Mouse (Mus musculus): ENCODE measurements around the gene Cdh23. TPM values are rescaled to one million over a fixed set of nuclear protein-coding genes. Genes with fewer than 3 reads are reported as not detected.

The Cdh23 gene
- total and polyA plus RNA-seq, 3 experiments, result 4.7 to 7.7 (median 7.0) TPM

DNA sequence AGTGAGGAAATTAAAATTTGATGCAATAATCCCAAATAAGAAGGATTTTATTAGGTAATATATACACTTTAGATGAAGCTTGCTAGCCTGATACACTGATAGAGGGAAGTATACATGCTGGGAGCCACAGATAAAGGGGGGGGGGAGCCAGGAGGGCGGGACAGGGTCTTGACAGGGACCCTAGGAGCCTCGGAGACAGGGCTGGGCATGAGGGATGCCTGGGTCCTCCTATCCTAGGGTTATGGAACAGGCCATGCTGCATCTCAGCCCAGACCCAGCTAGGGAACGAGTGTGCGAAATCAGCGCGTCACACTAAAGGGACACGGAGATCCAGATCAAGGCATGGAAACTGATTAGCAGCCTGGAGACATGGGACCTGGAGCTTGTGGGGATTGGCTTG lies 168.3 kb downstream of the Cdh23 start:
- no peak overlapping the region for H3K4me3 ChIP-seq
- H3K79me2 ChIP-seq (replicated peaks; ENCODE audit: control insufficient read depth, insufficient read depth, low read length), result no peaks in the 10 kb centered on the region
- H3K27ac ChIP-seq, result no peak overlapping the region
- no peak overlapping the region for H3K9ac ChIP-seq (ENCODE audit: low read depth, low read length)
- no peak for DNase-seq
- no peak for TF ChIP-seq EP300 (IDR thresholded peaks at IDR 0.05; ENCODE audit: insufficient read depth, low read depth, low read length)
- TF ChIP-seq POLR2A (IDR thresholded peaks at IDR 0.05; ENCODE audit: insufficient read depth, low read depth, low read length), result no peak
- no peak for TF ChIP-seq CTCF (IDR thresholded peaks at IDR 0.05)
- no peaks in the 10 kb centered on the region for H3K4me1 ChIP-seq (ENCODE audit: control insufficient read depth, insufficient read depth, low read length)
- no peaks in the 10 kb centered on the region for H3K36me3 ChIP-seq (ENCODE audit: control insufficient read depth, insufficient read depth, low read length)
- intact Hi-C loops (cut with DNase I), result no loop called here
- WGBS, result 71% methylated on average over 7 of the region's 7 CpGs
- H3K27me3 ChIP-seq (ENCODE audit: control insufficient read depth, insufficient read depth, low read length), result no peaks in the 10 kb centered on the region

DNA sequence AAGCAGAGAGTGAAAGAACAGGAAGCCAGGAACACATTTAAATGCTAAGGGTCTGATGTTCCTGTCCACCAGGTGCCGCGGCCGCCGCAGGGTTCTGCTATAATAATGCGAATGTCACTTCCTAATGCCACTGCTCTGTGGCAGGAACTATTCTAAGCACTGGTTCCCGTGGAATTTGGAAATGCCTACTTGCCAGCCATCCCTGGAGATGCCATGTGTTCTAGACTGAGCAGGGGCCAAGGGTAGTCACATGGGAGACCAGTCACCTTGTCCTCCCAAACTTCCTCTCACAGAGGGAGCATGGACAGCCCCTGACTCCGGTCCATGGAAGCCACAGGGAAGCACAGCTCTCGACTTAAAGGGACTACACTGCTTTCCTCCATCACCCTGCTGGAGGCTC lies 171.2 kb downstream of the Cdh23 start:
- Histone ChIP-seq H3K4me1 (ENCODE audit: control insufficient read depth, insufficient read depth, low read length) (no peaks in the 10 kb centered on the region), H3K27me3 (ENCODE audit: control insufficient read depth, insufficient read depth, low read length) (no peaks in the 10 kb centered on the region), H3K4me3 (no peak overlapping the region), H3K79me2 (replicated peaks; ENCODE audit: control insufficient read depth, insufficient read depth, low read length) (no peaks in the 10 kb centered on the region), H3K9ac (ENCODE audit: low read depth, low read length) (no peak overlapping the region), H3K27ac (no peak overlapping the region), H3K36me3 (ENCODE audit: control insufficient read depth, insufficient read depth, low read length) (no peaks in the 10 kb centered on the region)
- TF ChIP-seq EP300 (IDR thresholded peaks at IDR 0.05; ENCODE audit: insufficient read depth, low read depth, low read length) (no peak), CTCF (IDR thresholded peaks at IDR 0.05) (no peak), POLR2A (IDR thresholded peaks at IDR 0.05; ENCODE audit: insufficient read depth, low read depth, low read length) (no peak)
- 54% methylated on average over 8 of the region's 8 CpGs for WGBS
- intact Hi-C loops (cut with DNase I), result no loop called here
- DNase-seq, result no peak

DNA sequence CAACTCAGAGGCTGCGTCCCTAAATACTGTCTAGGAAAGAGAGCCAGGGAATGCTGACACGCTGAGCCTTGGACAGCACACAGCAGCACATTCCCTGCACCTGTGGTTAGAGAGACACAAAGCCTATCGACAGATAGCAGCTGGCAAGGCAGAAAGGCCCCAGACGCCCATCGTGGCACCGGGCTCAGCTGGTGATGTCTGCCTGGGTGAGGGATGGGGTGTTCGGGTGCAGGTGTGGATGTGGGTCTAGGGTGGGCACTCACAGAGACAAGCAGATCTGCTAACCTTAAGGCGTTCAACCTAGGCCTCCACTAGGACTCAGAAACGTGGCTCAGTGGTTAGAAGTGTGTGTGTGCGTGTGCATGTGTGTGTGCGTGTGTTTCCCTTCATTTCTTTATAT lies 180.0 kb downstream of the Cdh23 start:
- Histone ChIP-seq H3K4me3 (no peak overlapping the region), H3K36me3 (ENCODE audit: control insufficient read depth, insufficient read depth, low read length) (no peaks in the 10 kb centered on the region), H3K79me2 (replicated peaks; ENCODE audit: control insufficient read depth, insufficient read depth, low read length) (no peaks in the 10 kb centered on the region), H3K4me1 (ENCODE audit: control insufficient read depth, insufficient read depth, low read length) (no peaks in the 10 kb centered on the region), H3K27me3 (ENCODE audit: control insufficient read depth, insufficient read depth, low read length) (no peaks in the 10 kb centered on the region), H3K27ac (no peak overlapping the region), H3K9ac (ENCODE audit: low read depth, low read length) (no peak overlapping the region)
- no peak for DNase-seq
- no peak for TF ChIP-seq CTCF (IDR thresholded peaks at IDR 0.05)
- TF ChIP-seq EP300 (IDR thresholded peaks at IDR 0.05; ENCODE audit: insufficient read depth, low read depth, low read length), result no peak
- TF ChIP-seq POLR2A (IDR thresholded peaks at IDR 0.05; ENCODE audit: insufficient read depth, low read depth, low read length), result no peak
- intact Hi-C loops (cut with DNase I), result no loop called here
- WGBS, result 79% methylated on average over 11 of the region's 11 CpGs

DNA sequence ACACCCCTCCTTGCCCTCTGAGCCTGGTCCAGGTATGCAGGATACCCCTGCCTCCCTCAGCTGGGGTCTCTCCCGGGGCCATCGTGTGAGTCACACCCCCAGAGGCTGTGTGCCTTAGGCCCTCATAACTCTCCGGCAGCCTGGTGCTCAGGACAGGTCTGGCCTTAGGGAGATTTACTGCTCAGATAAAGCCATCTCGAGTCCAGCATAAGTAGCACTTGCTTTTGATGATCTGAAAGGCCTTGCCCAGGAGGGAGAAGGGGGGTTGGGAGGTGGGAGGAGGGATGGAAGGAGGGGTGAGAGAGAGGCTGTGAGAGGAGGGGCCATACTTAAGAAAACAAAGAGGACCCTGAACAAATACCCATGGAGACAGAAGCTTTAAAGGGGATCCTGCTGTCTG lies 197.8 kb downstream of the Cdh23 start:
- Histone ChIP-seq H3K4me1 (ENCODE audit: control insufficient read depth, insufficient read depth, low read length) (peaks cover 2% of the 10 kb centered on the region), H3K4me3 (no peak overlapping the region), H3K36me3 (ENCODE audit: control insufficient read depth, insufficient read depth, low read length) (no peaks in the 10 kb centered on the region), H3K79me2 (replicated peaks; ENCODE audit: control insufficient read depth, insufficient read depth, low read length) (no peaks in the 10 kb centered on the region), H3K9ac (ENCODE audit: low read depth, low read length) (no peak overlapping the region), H3K27ac (no peak overlapping the region), H3K27me3 (ENCODE audit: control insufficient read depth, insufficient read depth, low read length) (no peaks in the 10 kb centered on the region)
- WGBS, result 35% methylated on average over 4 of the region's 4 CpGs
- TF ChIP-seq POLR2A (IDR thresholded peaks at IDR 0.05; ENCODE audit: insufficient read depth, low read depth, low read length) (no peak), CTCF (IDR thresholded peaks at IDR 0.05) (no peak), EP300 (IDR thresholded peaks at IDR 0.05; ENCODE audit: insufficient read depth, low read depth, low read length) (no peak)
- intact Hi-C loops (cut with DNase I), result no loop called here
- no peak for DNase-seq

DNA sequence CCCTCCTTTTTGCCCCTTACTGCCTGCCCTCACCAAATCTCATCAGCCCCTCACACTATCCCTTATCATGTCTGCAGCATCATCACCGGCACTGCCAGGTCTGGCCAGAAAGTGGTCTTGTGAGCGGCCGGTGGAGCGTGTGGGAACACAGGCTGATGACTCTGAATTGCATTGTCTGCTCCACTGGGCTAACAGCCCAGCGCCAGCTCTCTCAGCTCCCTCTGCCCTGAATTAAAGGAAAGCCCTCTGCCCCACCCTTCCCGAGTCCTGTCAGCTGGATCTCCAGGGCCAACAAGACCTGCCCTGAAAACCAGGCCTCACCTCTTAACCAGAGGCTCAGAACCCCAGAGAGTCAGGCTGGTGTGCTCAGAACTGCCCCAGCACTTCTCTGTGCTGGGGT lies 201.2 kb downstream of the Cdh23 start:
- H3K4me1 ChIP-seq (ENCODE audit: control insufficient read depth, insufficient read depth, low read length), result peaks cover 2% of the 10 kb centered on the region
- TF ChIP-seq EP300 (IDR thresholded peaks at IDR 0.05; ENCODE audit: insufficient read depth, low read depth, low read length) (no peak), POLR2A (IDR thresholded peaks at IDR 0.05; ENCODE audit: insufficient read depth, low read depth, low read length) (no peak), CTCF (IDR thresholded peaks at IDR 0.05) (no peak)
- WGBS, result 10% methylated on average over 6 of the region's 6 CpGs
- H3K27me3 ChIP-seq (ENCODE audit: control insufficient read depth, insufficient read depth, low read length), result no peaks in the 10 kb centered on the region
- intact Hi-C loops (cut with DNase I), result no loop called here
- no peaks in the 10 kb centered on the region for H3K79me2 ChIP-seq (replicated peaks; ENCODE audit: control insufficient read depth, insufficient read depth, low read length)
- H3K36me3 ChIP-seq (ENCODE audit: control insufficient read depth, insufficient read depth, low read length), result no peaks in the 10 kb centered on the region
- DNase-seq, result peak; percentile 43
- H3K9ac ChIP-seq (ENCODE audit: low read depth, low read length), result no peak overlapping the region
- H3K27ac ChIP-seq, result peak overlapping the region; percentile 40; the same call in 1 of the 2 replicates
- H3K4me3 ChIP-seq, result no peak overlapping the region

DNA sequence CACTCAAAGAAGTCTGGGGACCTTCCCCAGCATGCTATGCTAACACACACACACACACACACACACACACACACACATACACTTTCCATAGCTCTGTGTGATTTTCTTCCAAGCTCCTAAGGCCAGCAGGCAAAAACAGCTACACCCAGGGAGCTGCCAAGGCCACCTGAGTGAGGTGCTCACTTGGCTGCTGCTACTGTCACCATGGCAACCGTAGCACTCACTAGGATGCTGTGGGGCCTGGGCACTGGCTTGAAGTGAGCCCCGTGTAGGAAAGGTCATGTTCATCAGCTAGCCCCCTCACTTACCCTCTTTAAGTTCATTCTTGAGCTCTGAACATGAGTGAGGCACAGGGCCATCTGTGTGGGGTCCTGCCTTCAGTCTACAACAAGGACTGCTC lies 204.8 kb downstream of the Cdh23 start:
- 53% methylated on average over 2 of the region's 2 CpGs for WGBS
- Histone ChIP-seq H3K27ac (no peak overlapping the region), H3K4me1 (ENCODE audit: control insufficient read depth, insufficient read depth, low read length) (peaks cover 2% of the 10 kb centered on the region), H3K36me3 (ENCODE audit: control insufficient read depth, insufficient read depth, low read length) (no peaks in the 10 kb centered on the region), H3K4me3 (no peak overlapping the region), H3K27me3 (ENCODE audit: control insufficient read depth, insufficient read depth, low read length) (no peaks in the 10 kb centered on the region), H3K9ac (ENCODE audit: low read depth, low read length) (no peak overlapping the region), H3K79me2 (replicated peaks; ENCODE audit: control insufficient read depth, insufficient read depth, low read length) (no peaks in the 10 kb centered on the region)
- no peak for DNase-seq
- no peak for TF ChIP-seq POLR2A (IDR thresholded peaks at IDR 0.05; ENCODE audit: insufficient read depth, low read depth, low read length)
- no peak for TF ChIP-seq CTCF (IDR thresholded peaks at IDR 0.05)
- intact Hi-C loops (cut with DNase I), result no loop called here

Data from heart, adult 2 months (tissue).